Mouse (Mus musculus): ENCODE results near the gene Kcnq1. TPM values are rescaled to one million over a fixed set of nuclear protein-coding genes. Genes with fewer than 3 reads are reported as not detected.

Gene Kcnq1
- polyA plus RNA-seq, 1 experiment from 2014 or later: 10.5 TPM

GRCm38 (mm10) chr7:143373265-143373664 lies 267.1 kb downstream of the Kcnq1 start:
- 88% methylated on average over 3 of the region's 3 CpGs for WGBS
- Histone ChIP-seq H3K36me3 (ENCODE audit: control insufficient read depth, insufficient read depth) (no peaks in the 10 kb centered on the region), H3K4me1 (replicated peaks; ENCODE audit: control insufficient read depth, insufficient read depth, low read length) (no peaks in the 10 kb centered on the region), H3K4me2 (replicated peaks; ENCODE audit: low read depth) (no peak overlapping the region), H3K27ac (ENCODE audit: low read depth, low read length) (no peak overlapping the region), H3K9me3 (ENCODE audit: control insufficient read depth) (no peaks in the 10 kb centered on the region), H3K27me3 (replicated peaks; ENCODE audit: control insufficient read depth, insufficient read depth, low read length) (no peaks in the 10 kb centered on the region), H3K4me3 (ENCODE audit: low read depth, low read length) (no peak overlapping the region), H3K9ac (ENCODE audit: low read depth, low read length) (no peak overlapping the region)
- no peak for TF ChIP-seq CTCF (IDR thresholded peaks at IDR 0.05; ENCODE audit: low read depth)
- no peak for ATAC-seq

- H3K4me1 ChIP-seq (replicated peaks; ENCODE audit: control insufficient read depth, insufficient read depth, low read length): no peaks in the 10 kb centered on the region
- H3K4me2 ChIP-seq (replicated peaks; ENCODE audit: low read depth): no peak overlapping the region
- no peak overlapping the region for H3K9ac ChIP-seq (ENCODE audit: low read depth, low read length)
- 87% methylated on average over 16 of the region's 16 CpGs for WGBS
- TF ChIP-seq CTCF (IDR thresholded peaks at IDR 0.05; ENCODE audit: low read depth): no peak
- H3K9me3 ChIP-seq (ENCODE audit: control insufficient read depth): no peaks in the 10 kb centered on the region
- ATAC-seq: no peak
- H3K36me3 ChIP-seq (ENCODE audit: control insufficient read depth, insufficient read depth): no peaks in the 10 kb centered on the region
- no peaks in the 10 kb centered on the region for H3K27me3 ChIP-seq (replicated peaks; ENCODE audit: control insufficient read depth, insufficient read depth, low read length)
- H3K4me3 ChIP-seq (ENCODE audit: low read depth, low read length): no peak overlapping the region
- H3K27ac ChIP-seq (ENCODE audit: low read depth, low read length): no peak overlapping the region
Observed at GRCm38 (mm10) chr7:143375945-143376344, 269.8 kb downstream of the Kcnq1 start.

- Histone ChIP-seq H3K27ac (ENCODE audit: low read depth, low read length) (no peak overlapping the region), H3K4me1 (replicated peaks; ENCODE audit: control insufficient read depth, insufficient read depth, low read length) (no peaks in the 10 kb centered on the region), H3K9ac (ENCODE audit: low read depth, low read length) (no peak overlapping the region), H3K9me3 (ENCODE audit: control insufficient read depth) (no peaks in the 10 kb centered on the region), H3K4me3 (ENCODE audit: low read depth, low read length) (no peak overlapping the region), H3K36me3 (ENCODE audit: control insufficient read depth, insufficient read depth) (no peaks in the 10 kb centered on the region), H3K27me3 (replicated peaks; ENCODE audit: control insufficient read depth, insufficient read depth, low read length) (no peaks in the 10 kb centered on the region), H3K4me2 (replicated peaks; ENCODE audit: low read depth) (no peak overlapping the region)
- TF ChIP-seq CTCF (IDR thresholded peaks at IDR 0.05; ENCODE audit: low read depth): no peak
- WGBS: 71% methylated on average over 20 of the region's 20 CpGs
- no peak for ATAC-seq
Observed at GRCm38 (mm10) chr7:143380466-143381073, 274.4 kb downstream of the Kcnq1 start.

- WGBS: 43% methylated on average over 1 of the region's 1 CpGs
- no peak overlapping the region for H3K4me2 ChIP-seq (replicated peaks; ENCODE audit: low read depth)
- no peak for ATAC-seq
Observed at GRCm38 (mm10) chr7:143386632-143387031, 280.5 kb downstream of the Kcnq1 start.

GRCm38 (mm10) chr7:143388783-143389695 lies 282.9 kb downstream of the Kcnq1 start:
- no peak overlapping the region for H3K9ac ChIP-seq (ENCODE audit: low read depth, low read length)
- ATAC-seq: peak; percentile 39; the same call in 1 of the 2 replicates
- WGBS: 62% methylated on average over 27 of the region's 27 CpGs

More at GRCm38 (mm10) chr7:143386632-143387031, 280.5 kb downstream of the Kcnq1 start:
- H3K27me3 ChIP-seq (replicated peaks; ENCODE audit: control insufficient read depth, insufficient read depth, low read length): no peaks in the 10 kb centered on the region
- H3K27ac ChIP-seq (ENCODE audit: low read depth, low read length): no peak overlapping the region
- no peak for TF ChIP-seq CTCF (IDR thresholded peaks at IDR 0.05; ENCODE audit: low read depth)
- no peak overlapping the region for H3K4me3 ChIP-seq (ENCODE audit: low read depth, low read length)
- no peaks in the 10 kb centered on the region for H3K9me3 ChIP-seq (ENCODE audit: control insufficient read depth)
- no peaks in the 10 kb centered on the region for H3K4me1 ChIP-seq (replicated peaks; ENCODE audit: control insufficient read depth, insufficient read depth, low read length)
- no peaks in the 10 kb centered on the region for H3K36me3 ChIP-seq (ENCODE audit: control insufficient read depth, insufficient read depth)
- H3K9ac ChIP-seq (ENCODE audit: low read depth, low read length): no peak overlapping the region

GRCm38 (mm10) chr7:143389860-143390259 lies 283.7 kb downstream of the Kcnq1 start:
- Histone ChIP-seq H3K9me3 (ENCODE audit: control insufficient read depth) (no peaks in the 10 kb centered on the region), H3K4me2 (replicated peaks; ENCODE audit: low read depth) (no peak overlapping the region), H3K4me1 (replicated peaks; ENCODE audit: control insufficient read depth, insufficient read depth, low read length) (0 out of 2 replicates have a peak, but pooled peaks cover 2% of the 10 kb centered on the region), H3K27ac (ENCODE audit: low read depth, low read length) (no peak overlapping the region), H3K9ac (ENCODE audit: low read depth, low read length) (no peak overlapping the region), H3K27me3 (replicated peaks; ENCODE audit: control insufficient read depth, insufficient read depth, low read length) (no peaks in the 10 kb centered on the region), H3K4me3 (ENCODE audit: low read depth, low read length) (no peak overlapping the region), H3K36me3 (ENCODE audit: control insufficient read depth, insufficient read depth) (no peaks in the 10 kb centered on the region)
- TF ChIP-seq CTCF (IDR thresholded peaks at IDR 0.05; ENCODE audit: low read depth): no peak
- WGBS: 56% methylated on average over 2 of the region's 2 CpGs
- ATAC-seq: no peak

More at GRCm38 (mm10) chr7:143388783-143389695, 282.9 kb downstream of the Kcnq1 start:
- TF ChIP-seq CTCF (IDR thresholded peaks at IDR 0.05; ENCODE audit: low read depth): no peak
- H3K9me3 ChIP-seq (ENCODE audit: control insufficient read depth): no peaks in the 10 kb centered on the region
- H3K4me2 ChIP-seq (replicated peaks; ENCODE audit: low read depth): no peak overlapping the region
- no peak overlapping the region; the same call in 1 of the 2 replicates for H3K27ac ChIP-seq (ENCODE audit: low read depth, low read length)
- H3K36me3 ChIP-seq (ENCODE audit: control insufficient read depth, insufficient read depth): no peaks in the 10 kb centered on the region
- H3K4me3 ChIP-seq (ENCODE audit: low read depth, low read length): no peak overlapping the region
- no peaks in the 10 kb centered on the region for H3K27me3 ChIP-seq (replicated peaks; ENCODE audit: control insufficient read depth, insufficient read depth, low read length)
- H3K4me1 ChIP-seq (replicated peaks; ENCODE audit: control insufficient read depth, insufficient read depth, low read length): no peaks in the 10 kb centered on the region
